Mouse (Mus musculus): ENCODE measurements around the gene Rbbp5.

DNA sequence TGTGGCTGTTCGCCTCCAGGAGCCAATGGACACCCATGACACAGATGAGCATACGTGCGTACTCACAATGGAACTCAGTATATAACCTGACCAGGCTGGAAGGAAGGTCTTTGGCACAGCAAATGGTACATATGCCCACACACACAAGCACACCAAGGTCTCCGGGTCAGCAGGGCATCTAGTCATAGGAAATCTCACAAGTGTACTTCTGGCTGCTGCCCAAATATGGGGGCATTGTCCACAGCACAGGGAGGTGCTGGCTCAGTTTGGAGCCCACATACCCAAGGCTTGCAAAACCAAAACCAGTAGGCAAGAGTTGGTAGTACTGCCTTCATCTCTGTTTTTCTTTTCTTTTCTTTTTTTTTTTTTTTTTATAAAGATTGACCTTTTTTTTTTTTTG lies 58.4 kb downstream of the Rbbp5 start:
- TF ChIP-seq POLR2A (IDR thresholded peaks at IDR 0.05; ENCODE audit: extremely low read depth, insufficient read depth, low read length): no peak
- no peak for TF ChIP-seq CTCF (IDR thresholded peaks at IDR 0.05; ENCODE audit: extremely low read depth, insufficient read depth, low read length)
